Mouse (Mus musculus): ENCODE data around the gene Chid1.

DNA sequence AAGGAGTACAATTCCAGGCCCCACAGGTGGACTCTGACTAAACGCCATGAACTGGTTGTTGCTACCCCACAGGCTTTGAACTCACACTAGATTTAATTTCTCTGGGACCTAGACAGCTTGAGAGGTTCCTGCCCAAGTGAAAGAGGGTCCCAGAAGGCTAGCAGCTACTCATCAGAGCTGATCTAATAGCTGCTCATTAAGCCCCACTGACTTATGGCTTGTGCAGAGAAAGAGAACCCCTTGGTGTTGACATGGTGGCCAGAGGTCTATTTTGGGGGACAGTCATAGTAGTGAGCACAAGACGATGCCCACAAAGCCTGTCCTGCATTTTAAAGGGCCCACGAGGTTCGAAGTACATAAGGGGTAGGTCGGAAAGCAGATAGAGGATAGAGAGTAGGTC lies 65.5 kb downstream of the Chid1 start:
- TF ChIP-seq CTCF (IDR thresholded peaks at IDR 0.05; ENCODE audit: low read depth) = no peak
- no peak for TF ChIP-seq EP300 (optimal IDR thresholded peaks at IDR 0.05)

All from stomach, postnatal 0 days (tissue).